Mouse (Mus musculus): ENCODE measurements around the gene Apba2. TPM values are rescaled to one million over a fixed set of nuclear protein-coding genes. Genes with fewer than 3 reads are reported as not detected.

The Apba2 gene
- polyA plus RNA-seq, 1 experiment from 2014 or later = 67.6 TPM

DNA sequence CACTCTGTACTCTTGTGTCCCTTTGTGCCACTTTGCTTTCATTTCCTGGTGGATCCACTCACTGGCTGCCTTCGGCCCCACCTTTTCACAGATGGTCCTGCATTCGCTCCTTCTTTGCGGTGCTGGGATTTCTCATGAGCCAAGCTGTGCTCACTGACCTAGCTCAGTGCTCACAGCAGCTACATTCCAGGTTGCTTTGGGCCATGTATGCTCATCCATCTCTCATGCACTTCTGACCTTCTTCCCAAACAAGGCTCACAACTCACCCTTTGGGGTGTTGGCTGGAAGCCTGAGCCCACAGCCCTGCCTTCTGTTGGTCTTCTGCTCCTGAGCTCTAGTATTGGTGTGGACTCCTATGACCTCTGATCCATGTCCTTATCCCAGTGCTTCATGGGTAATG, 139.1 kb downstream of the Apba2 start:
- 94% methylated on average over 3 of the region's 3 CpGs for WGBS
- H3K9ac ChIP-seq (ENCODE audit: low read length) = no peak overlapping the region

DNA sequence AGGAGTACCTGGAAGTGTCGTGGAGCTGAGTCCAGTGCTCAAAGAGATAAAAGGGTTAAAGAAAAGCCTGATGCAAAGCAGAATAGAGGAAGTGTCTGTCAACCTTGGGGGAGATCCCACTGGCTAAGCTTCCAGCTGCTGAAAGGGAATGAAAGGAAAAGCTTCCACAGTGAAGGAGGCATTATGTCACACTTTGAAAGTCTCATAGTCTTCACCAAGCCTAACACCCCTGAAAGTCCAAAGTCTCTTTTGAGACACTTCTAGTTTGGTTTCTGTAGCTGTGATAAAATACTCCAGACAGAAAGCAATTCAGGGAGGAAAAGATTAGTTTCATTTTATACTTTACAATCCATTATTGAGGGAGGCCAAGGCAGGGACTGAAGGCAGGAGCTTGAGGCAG, 141.4 kb downstream of the Apba2 start:
- no peaks in the 10 kb centered on the region for H3K27me3 ChIP-seq (ENCODE audit: control insufficient read depth, insufficient read depth, low read length)
- WGBS = 59% methylated on average over 1 of the region's 1 CpGs
- no peak overlapping the region for H3K27ac ChIP-seq (ENCODE audit: low read depth, low read length)
- H3K9ac ChIP-seq (ENCODE audit: low read length) = no peak overlapping the region
- ATAC-seq (replicated peaks; ENCODE audit: low FRiP score) (no peak), DNase-seq (ENCODE audit: low spot score) (no peak)
- H3K4me3 ChIP-seq (ENCODE audit: low read depth, low read length) = no peak overlapping the region
- H3K36me3 ChIP-seq (ENCODE audit: control insufficient read depth, insufficient read depth, low read length) = no peaks in the 10 kb centered on the region
- no peak overlapping the region for H3K4me2 ChIP-seq (ENCODE audit: low read depth, low read length, severe bottlenecking)
- H3K9me3 ChIP-seq (ENCODE audit: control insufficient read depth, low read length) = no peaks in the 10 kb centered on the region
- H3K4me1 ChIP-seq (replicated peaks; ENCODE audit: control insufficient read depth, insufficient read depth, low read length) = no peaks in the 10 kb centered on the region

More for the DNA sequence above, 139.1 kb downstream of the Apba2 start:
- Histone ChIP-seq H3K4me3 (ENCODE audit: low read depth, low read length) (no peak overlapping the region), H3K4me2 (ENCODE audit: low read depth, low read length, severe bottlenecking) (no peak overlapping the region), H3K27ac (ENCODE audit: low read depth, low read length) (no peak overlapping the region), H3K4me1 (replicated peaks; ENCODE audit: control insufficient read depth, insufficient read depth, low read length) (no peaks in the 10 kb centered on the region), H3K36me3 (ENCODE audit: control insufficient read depth, insufficient read depth, low read length) (no peaks in the 10 kb centered on the region), H3K27me3 (ENCODE audit: control insufficient read depth, insufficient read depth, low read length) (no peaks in the 10 kb centered on the region), H3K9me3 (ENCODE audit: control insufficient read depth, low read length) (no peaks in the 10 kb centered on the region)
- no peak for DNase-seq (ENCODE audit: low spot score)
- ATAC-seq (replicated peaks; ENCODE audit: low FRiP score) = no peak

DNA sequence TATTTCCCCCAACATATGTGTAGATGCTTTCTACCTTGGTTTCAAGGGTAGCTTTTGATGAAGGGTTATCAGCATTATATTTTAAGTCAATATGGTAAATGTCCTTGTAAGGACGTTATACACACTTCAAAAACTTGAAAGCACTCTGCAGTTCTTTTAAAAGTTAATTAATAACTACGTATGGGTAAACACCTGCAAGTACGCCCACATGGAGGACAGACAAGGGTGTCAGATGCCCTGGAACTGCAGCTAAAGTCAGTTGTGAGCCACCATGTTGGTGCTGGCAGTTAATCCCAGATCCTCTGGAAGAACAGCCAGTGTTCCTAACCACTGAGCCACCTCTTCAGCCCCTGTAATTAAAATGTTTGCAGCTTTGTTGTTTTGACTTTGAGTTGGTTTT, 144.0 kb downstream of the Apba2 start:
- no peaks in the 10 kb centered on the region for H3K9me3 ChIP-seq (ENCODE audit: control insufficient read depth, low read length)
- H3K27me3 ChIP-seq (ENCODE audit: control insufficient read depth, insufficient read depth, low read length) = no peaks in the 10 kb centered on the region
- no peak for ATAC-seq (replicated peaks; ENCODE audit: low FRiP score)
- no peak overlapping the region for H3K4me3 ChIP-seq (ENCODE audit: low read depth, low read length)
- H3K27ac ChIP-seq (ENCODE audit: low read depth, low read length) = no peak overlapping the region
- no peak overlapping the region for H3K9ac ChIP-seq (ENCODE audit: low read length)
- no peaks in the 10 kb centered on the region for H3K4me1 ChIP-seq (replicated peaks; ENCODE audit: control insufficient read depth, insufficient read depth, low read length)
- DNase-seq (ENCODE audit: low spot score) = no peak
- WGBS = 82% methylated on average over 3 of the region's 3 CpGs
- H3K36me3 ChIP-seq (ENCODE audit: control insufficient read depth, insufficient read depth, low read length) = no peaks in the 10 kb centered on the region
- no peak overlapping the region for H3K4me2 ChIP-seq (ENCODE audit: low read depth, low read length, severe bottlenecking)

DNA sequence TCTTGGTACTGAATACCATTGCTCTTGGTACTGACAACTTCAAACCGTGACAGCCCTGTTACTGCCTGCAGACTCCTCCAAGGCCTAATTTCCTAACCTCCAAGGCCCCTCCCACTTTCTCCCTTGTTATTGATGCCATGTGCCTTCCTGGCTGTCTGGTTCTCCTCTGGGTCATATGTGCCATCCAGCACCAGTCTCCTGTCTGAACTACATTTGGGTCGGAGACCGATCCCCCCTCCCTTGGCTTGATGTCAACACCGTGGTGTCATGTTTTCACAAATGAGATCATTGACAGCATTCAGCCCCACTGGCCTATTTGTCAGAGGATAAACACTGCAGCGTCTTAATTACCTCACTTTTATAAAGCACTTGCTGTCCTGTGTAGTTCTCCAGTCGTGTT, 144.5 kb downstream of the Apba2 start:
- Histone ChIP-seq H3K4me2 (ENCODE audit: low read depth, low read length, severe bottlenecking) (no peak overlapping the region), H3K36me3 (ENCODE audit: control insufficient read depth, insufficient read depth, low read length) (no peaks in the 10 kb centered on the region), H3K9me3 (ENCODE audit: control insufficient read depth, low read length) (no peaks in the 10 kb centered on the region), H3K9ac (ENCODE audit: low read length) (no peak overlapping the region), H3K27ac (ENCODE audit: low read depth, low read length) (no peak overlapping the region), H3K4me1 (replicated peaks; ENCODE audit: control insufficient read depth, insufficient read depth, low read length) (no peaks in the 10 kb centered on the region), H3K27me3 (ENCODE audit: control insufficient read depth, insufficient read depth, low read length) (no peaks in the 10 kb centered on the region), H3K4me3 (ENCODE audit: low read depth, low read length) (no peak overlapping the region)
- 71% methylated on average over 6 of the region's 6 CpGs for whole genome bisulfite sequencing
- ATAC-seq (replicated peaks; ENCODE audit: low FRiP score) (no peak), DNase-seq (ENCODE audit: low spot score) (no peak)

DNA sequence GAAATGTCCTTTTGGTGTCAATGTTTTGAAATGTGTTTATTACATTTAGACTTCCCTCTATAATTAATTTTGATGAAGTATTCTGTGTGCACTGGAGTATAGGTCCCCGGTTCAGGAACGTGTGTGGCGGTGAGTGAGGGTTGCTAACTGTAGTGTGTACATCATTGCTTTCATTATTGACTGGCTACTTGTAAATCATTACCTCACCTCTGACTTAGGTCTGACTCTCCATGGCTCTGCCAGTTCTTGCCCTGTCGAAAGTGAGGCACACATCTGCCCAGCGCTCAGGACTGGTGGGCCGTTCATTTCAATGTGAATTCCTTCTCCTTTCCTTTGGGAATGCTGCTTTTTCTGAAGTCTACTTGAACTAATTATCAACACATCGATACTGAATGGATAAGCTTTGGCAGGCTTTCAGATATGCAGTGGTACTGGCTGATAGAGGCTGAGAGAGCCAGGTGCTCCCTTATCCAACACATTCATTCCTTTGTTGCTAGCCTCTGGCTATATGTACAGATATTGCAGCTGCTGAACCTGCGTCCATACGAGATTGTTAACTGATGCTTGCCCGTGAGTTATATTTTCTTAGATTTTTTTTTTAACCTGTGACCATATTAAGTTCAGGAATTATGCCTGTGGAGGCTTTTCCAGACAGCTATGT, 147.6 kb downstream of the Apba2 start:
- H3K4me1 ChIP-seq (replicated peaks; ENCODE audit: control insufficient read depth, insufficient read depth, low read length) = no peaks in the 10 kb centered on the region
- no peaks in the 10 kb centered on the region for H3K9me3 ChIP-seq (ENCODE audit: control insufficient read depth, low read length)
- H3K27me3 ChIP-seq (ENCODE audit: control insufficient read depth, insufficient read depth, low read length) = no peaks in the 10 kb centered on the region
- DNase-seq (ENCODE audit: low spot score) (no peak), ATAC-seq (replicated peaks; ENCODE audit: low FRiP score) (no peak)
- no peak overlapping the region for H3K4me2 ChIP-seq (ENCODE audit: low read depth, low read length, severe bottlenecking)
- H3K9ac ChIP-seq (ENCODE audit: low read length) = no peak overlapping the region
- 83% methylated on average over 10 of the region's 10 CpGs for WGBS
- no peak overlapping the region for H3K4me3 ChIP-seq (ENCODE audit: low read depth, low read length)
- no peak overlapping the region for H3K27ac ChIP-seq (ENCODE audit: low read depth, low read length)
- H3K36me3 ChIP-seq (ENCODE audit: control insufficient read depth, insufficient read depth, low read length) = no peaks in the 10 kb centered on the region

DNA sequence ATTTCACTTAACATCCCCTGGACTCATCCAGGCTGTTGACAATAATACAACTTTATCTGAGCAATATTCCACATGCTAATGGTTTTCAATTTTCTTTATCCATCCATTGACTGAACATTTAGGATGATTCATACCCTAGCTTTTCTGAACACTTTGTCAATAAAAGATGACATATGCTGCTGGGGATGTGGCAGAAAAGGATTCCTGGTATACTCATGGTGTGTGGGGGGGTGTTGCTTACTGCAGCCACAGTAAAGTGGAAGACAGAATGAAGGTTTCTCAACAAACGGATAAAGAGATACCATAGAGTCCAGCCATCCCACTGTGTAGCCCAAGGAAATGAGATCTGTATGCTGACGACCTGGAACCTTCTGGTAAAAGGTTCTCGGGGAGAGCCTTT, 150.5 kb downstream of the Apba2 start:
- 60% methylated on average over 3 of the region's 3 CpGs for WGBS
- no peak overlapping the region for H3K9ac ChIP-seq (ENCODE audit: low read length)
- no peak overlapping the region for H3K4me3 ChIP-seq (ENCODE audit: low read depth, low read length)
- DNase-seq (ENCODE audit: low spot score) (no peak), ATAC-seq (replicated peaks; ENCODE audit: low FRiP score) (no peak)
- no peaks in the 10 kb centered on the region for H3K9me3 ChIP-seq (ENCODE audit: control insufficient read depth, low read length)
- H3K27me3 ChIP-seq (ENCODE audit: control insufficient read depth, insufficient read depth, low read length) = no peaks in the 10 kb centered on the region
- no peak overlapping the region for H3K27ac ChIP-seq (ENCODE audit: low read depth, low read length)
- H3K4me2 ChIP-seq (ENCODE audit: low read depth, low read length, severe bottlenecking) = no peak overlapping the region
- H3K36me3 ChIP-seq (ENCODE audit: control insufficient read depth, insufficient read depth, low read length) = no peaks in the 10 kb centered on the region
- no peaks in the 10 kb centered on the region for H3K4me1 ChIP-seq (replicated peaks; ENCODE audit: control insufficient read depth, insufficient read depth, low read length)

DNA sequence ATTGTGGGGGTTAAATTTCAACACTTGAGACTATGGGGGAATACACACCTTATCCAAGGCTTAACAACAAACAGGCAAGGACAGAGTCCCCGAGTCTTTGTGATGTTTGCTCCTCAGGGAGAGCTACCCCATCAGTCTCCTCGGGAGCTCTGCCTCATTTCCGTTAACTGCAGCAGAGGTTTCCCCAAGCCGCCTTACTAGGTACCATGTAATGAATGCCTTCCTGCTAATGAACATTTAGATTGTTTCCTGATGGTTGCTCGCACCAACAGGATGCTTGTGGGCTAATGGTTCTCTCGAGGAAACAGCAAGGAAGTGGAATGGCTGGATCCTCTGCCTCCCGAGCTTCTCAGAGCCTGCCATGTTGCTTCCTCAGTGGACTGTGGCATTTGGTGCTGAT, 155.3 kb downstream of the Apba2 start:
- Histone ChIP-seq H3K27me3 (ENCODE audit: control insufficient read depth, insufficient read depth, low read length) (no peaks in the 10 kb centered on the region), H3K9ac (ENCODE audit: low read length) (no peak overlapping the region), H3K36me3 (ENCODE audit: control insufficient read depth, insufficient read depth, low read length) (no peaks in the 10 kb centered on the region), H3K4me1 (replicated peaks; ENCODE audit: control insufficient read depth, insufficient read depth, low read length) (no peaks in the 10 kb centered on the region), H3K4me3 (ENCODE audit: low read depth, low read length) (no peak overlapping the region), H3K27ac (ENCODE audit: low read depth, low read length) (no peak overlapping the region), H3K9me3 (ENCODE audit: control insufficient read depth, low read length) (no peaks in the 10 kb centered on the region), H3K4me2 (ENCODE audit: low read depth, low read length, severe bottlenecking) (no peak overlapping the region)
- no peak for DNase-seq (ENCODE audit: low spot score)
- 77% methylated on average over 7 of the region's 7 CpGs for WGBS
- ATAC-seq (replicated peaks; ENCODE audit: low FRiP score) = no peak

DNA sequence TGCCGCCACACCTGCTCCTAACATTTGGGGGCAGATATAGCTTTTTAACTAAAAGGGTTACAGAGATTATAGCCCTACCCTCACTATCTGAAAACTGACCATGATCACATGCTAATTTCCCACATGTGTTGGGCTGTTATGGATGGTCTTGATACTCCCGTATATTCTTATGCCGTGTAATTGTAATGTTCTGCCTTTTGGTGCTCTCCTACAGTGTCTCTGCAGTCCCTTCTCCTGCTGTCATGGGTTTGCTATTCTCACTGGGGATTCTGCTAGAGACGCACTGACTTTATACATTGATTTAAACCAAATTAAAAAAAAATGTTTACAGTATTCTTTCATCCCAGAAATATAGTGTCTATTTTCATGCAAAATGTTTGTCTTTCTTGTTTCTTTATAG, 157.4 kb downstream of the Apba2 start:
- Histone ChIP-seq H3K27ac (ENCODE audit: low read depth, low read length) (no peak overlapping the region), H3K9me3 (ENCODE audit: control insufficient read depth, low read length) (no peaks in the 10 kb centered on the region), H3K4me3 (ENCODE audit: low read depth, low read length) (no peak overlapping the region), H3K9ac (ENCODE audit: low read length) (no peak overlapping the region), H3K4me2 (ENCODE audit: low read depth, low read length, severe bottlenecking) (no peak overlapping the region), H3K36me3 (ENCODE audit: control insufficient read depth, insufficient read depth, low read length) (no peaks in the 10 kb centered on the region), H3K27me3 (ENCODE audit: control insufficient read depth, insufficient read depth, low read length) (no peaks in the 10 kb centered on the region), H3K4me1 (replicated peaks; ENCODE audit: control insufficient read depth, insufficient read depth, low read length) (no peaks in the 10 kb centered on the region)
- DNase-seq (ENCODE audit: low spot score) = no peak
- WGBS = 87% methylated on average over 4 of the region's 4 CpGs
- no peak for ATAC-seq (replicated peaks; ENCODE audit: low FRiP score)

DNA sequence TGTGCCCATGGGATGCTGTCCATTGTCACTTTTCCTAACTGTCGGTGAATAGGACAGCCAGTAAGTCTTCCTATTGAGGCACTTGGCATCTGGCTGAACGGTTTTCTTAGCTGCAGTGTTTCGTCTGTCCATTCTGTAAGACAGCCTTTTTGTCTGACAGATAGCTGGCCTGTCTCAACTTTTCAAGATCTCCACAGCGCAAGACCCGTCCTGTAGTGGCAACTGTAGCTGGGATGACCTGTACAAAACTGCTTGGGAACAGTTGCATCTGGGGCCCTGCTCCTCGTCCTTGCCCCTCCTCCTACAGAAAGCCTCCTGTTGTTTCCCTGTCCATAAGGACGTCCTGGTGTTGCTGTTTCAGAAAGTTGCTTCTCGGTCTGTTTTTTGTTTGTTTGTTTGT, 157.8 kb downstream of the Apba2 start:
- WGBS = 71% methylated on average over 8 of the region's 8 CpGs
- Histone ChIP-seq H3K9me3 (ENCODE audit: control insufficient read depth, low read length) (no peaks in the 10 kb centered on the region), H3K9ac (ENCODE audit: low read length) (no peak overlapping the region), H3K27ac (ENCODE audit: low read depth, low read length) (no peak overlapping the region), H3K4me2 (ENCODE audit: low read depth, low read length, severe bottlenecking) (no peak overlapping the region), H3K27me3 (ENCODE audit: control insufficient read depth, insufficient read depth, low read length) (no peaks in the 10 kb centered on the region), H3K4me3 (ENCODE audit: low read depth, low read length) (no peak overlapping the region), H3K4me1 (replicated peaks; ENCODE audit: control insufficient read depth, insufficient read depth, low read length) (no peaks in the 10 kb centered on the region), H3K36me3 (ENCODE audit: control insufficient read depth, insufficient read depth, low read length) (no peaks in the 10 kb centered on the region)
- DNase-seq (ENCODE audit: low spot score) (no peak), ATAC-seq (replicated peaks; ENCODE audit: low FRiP score) (no peak)

Measured in forebrain, embryonic 11.5 days (tissue).